14 mouse cellular contexts compared by ENCODE assay signal in genomic region chr8:127799849-127800471, GRCm38 (mm10).
"Had no signal": no experiment of that assay in that cellular context is flagged by ENCODE, and none has a peak within 500 bp of the region (broad histone marks: within the 10 kb centered on the region; RNA-seq: fewer than 3 reads in every experiment).

No protein-coding gene starts in this region.

- H3K4me2 ChIP-seq: liver, embryonic 15.5 days; lung, embryonic 14.5 days; midbrain, embryonic 13.5 days; midbrain, embryonic 15.5 days; neural tube, embryonic 12.5 days; stomach, embryonic 15.5 days had no signal

- H3K36me3 ChIP-seq: liver, embryonic 15.5 days; midbrain, embryonic 13.5 days; midbrain, embryonic 15.5 days; neural tube, embryonic 12.5 days; stomach, embryonic 15.5 days had no signal

- H3K9me3 ChIP-seq: liver, embryonic 15.5 days; midbrain, embryonic 13.5 days; midbrain, embryonic 15.5 days; neural tube, embryonic 12.5 days; stomach, embryonic 15.5 days had no signal

- H3K4me1 ChIP-seq: liver, embryonic 15.5 days; neural tube, embryonic 12.5 days had no signal

- DNase-seq: liver, postnatal 0 days; lung, embryonic 14.5 days; lung, postnatal 10 days; lung, postnatal 4 days; right cerebral cortex, postnatal 14 days; thymus, adult 2 months; thymus, postnatal 25 days; thymus, postnatal 4 days had no signal

- H3K27ac ChIP-seq: liver, embryonic 15.5 days; midbrain, embryonic 13.5 days; midbrain, embryonic 15.5 days; neural tube, embryonic 12.5 days; stomach, embryonic 15.5 days; stomach, postnatal 0 days had no signal

- H3K4me3 ChIP-seq: liver, embryonic 15.5 days; midbrain, embryonic 13.5 days; midbrain, embryonic 15.5 days; neural tube, embryonic 12.5 days; stomach, embryonic 15.5 days had no signal

- ATAC-seq: liver, postnatal 0 days; midbrain, embryonic 13.5 days; midbrain, embryonic 15.5 days had no signal

- H3K27me3 ChIP-seq: liver, embryonic 15.5 days; midbrain, embryonic 13.5 days; midbrain, embryonic 15.5 days; neural tube, embryonic 12.5 days; stomach, embryonic 15.5 days had no signal

- H3K9ac ChIP-seq: liver, embryonic 15.5 days; liver, postnatal 0 days; lung, embryonic 14.5 days; midbrain, embryonic 13.5 days; midbrain, embryonic 15.5 days; neural tube, embryonic 12.5 days; stomach, embryonic 15.5 days had no signal
